Mouse (Mus musculus) neural tube, embryonic 12.5 days (tissue): ENCODE data around the gene Cited2. TPM values are rescaled to one million over a fixed set of nuclear protein-coding genes. Genes with fewer than 3 reads are reported as not detected.

Experiments used
- ATAC-seq: fragments of 200-750 bp; cut with Nextera tagmentation; 2 replicates; pipeline ENCODE4 v1.8.0; 2017; ENCODE audit warnings: low read depth, mild to moderate bottlenecking, moderate TSS enrichment, moderate library complexity; ENCODE audit not compliant: low FRiP score
- H3K27ac ChIP-seq: fragments of 300-500 bp; sonication (generic); 2 replicates; pipeline ENCODE4 v1.5.1; 2016
- H3K27me3 ChIP-seq: fragments of 300-500 bp; sonication (generic); replicated peaks from 2 replicates; pipeline ENCODE4 v1.6.1; 2016; ENCODE audit warnings: mild to moderate bottlenecking
- H3K36me3 ChIP-seq: fragments of 300-500 bp; sonication (generic); 2 replicates; pipeline ENCODE4 v1.6.1; 2016; ENCODE audit warnings: mild to moderate bottlenecking
- H3K4me1 ChIP-seq: fragments of 300-500 bp; sonication (generic); 2 replicates; pipeline ENCODE4 v1.6.1; 2016
- H3K4me2 ChIP-seq: fragments of 300-500 bp; sonication (generic); replicated peaks from 2 replicates; pipeline ENCODE4 v1.6.1; 2016; ENCODE audit warnings: mild to moderate bottlenecking
- H3K4me3 ChIP-seq: fragments of 300-500 bp; sonication (generic); 2 replicates; pipeline ENCODE4 v1.5.1; 2016
- H3K9ac ChIP-seq: fragments of 300-500 bp; sonication (generic); 2 replicates; pipeline ENCODE4 v1.6.1; 2016; ENCODE audit warnings: mild to moderate bottlenecking
- H3K9me3 ChIP-seq: fragments of 300-500 bp; sonication (generic); 2 replicates; pipeline ENCODE4 v1.6.1; 2016; ENCODE audit warnings: mild to moderate bottlenecking
- WGBS: fragments of 180-500 bp; shearing (Covaris S2); methylation state at CpG from one replicate; pipeline ENCODE4 v1.1.7; 2016; 5-methylcytosine and 5-hydroxymethylcytosine counted together
- polyA plus RNA-seq: library from polyadenylated mRNA; unstranded; fragments of >200 nt; fragmentation: Nextera tagmentation; extraction: Ambion mirVana; gene quantifications from 2 replicates; pipeline ENCODE4 v1.2.1, GENCODE M21; 2016

The Cited2 gene
- polyA plus RNA-seq, 1 experiment from 2014 or later = 102 TPM

DNA sequence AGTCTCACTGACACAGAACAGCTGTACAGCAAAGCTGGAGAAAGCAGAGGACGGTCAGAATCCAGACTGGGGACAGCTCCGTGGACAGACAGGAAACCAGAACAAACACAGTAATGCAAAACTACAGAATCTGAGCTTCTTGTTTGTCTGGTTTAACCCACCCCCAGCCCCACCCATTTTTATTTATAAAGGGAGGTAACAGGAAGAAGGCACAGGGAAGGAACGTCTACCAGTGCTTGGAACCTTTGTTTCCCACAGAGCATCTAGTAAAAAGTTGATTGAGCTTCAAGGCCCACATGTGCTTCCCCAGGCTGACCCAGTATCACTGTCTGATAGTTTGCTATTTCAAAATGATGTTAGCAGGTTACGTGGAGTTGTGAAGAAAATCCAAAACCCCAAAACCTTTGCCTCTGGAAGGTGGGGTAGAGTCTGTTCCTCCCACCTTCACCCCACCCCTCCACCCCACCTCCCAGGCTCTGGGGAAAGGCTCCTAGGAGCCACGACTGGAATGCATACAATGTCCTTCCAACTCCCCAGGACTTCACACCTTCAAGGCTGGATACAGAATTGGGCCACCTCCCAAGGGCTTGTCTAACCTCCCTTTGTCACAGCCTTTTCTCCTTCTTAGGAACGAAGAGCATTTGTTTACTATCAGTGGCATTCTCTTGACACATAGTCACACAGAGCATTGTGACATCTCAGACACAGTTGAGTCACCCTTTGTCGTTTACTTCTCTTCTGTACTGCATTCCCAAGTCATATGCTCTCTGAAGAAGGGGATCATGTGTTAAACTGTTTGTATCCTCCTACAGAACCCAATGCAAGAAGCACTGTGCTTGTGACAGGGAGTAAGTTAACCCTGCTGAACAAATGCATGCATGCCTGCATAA lies 25.4 kb upstream of the Cited2 start:
- Histone ChIP-seq H3K4me2 (no peak overlapping the region), H3K9ac (no peak overlapping the region), H3K9me3 (no peaks in the 10 kb centered on the region), H3K27me3 (no peaks in the 10 kb centered on the region), H3K27ac (no peak overlapping the region), H3K36me3 (no peaks in the 10 kb centered on the region), H3K4me1 (no peaks in the 10 kb centered on the region), H3K4me3 (no peak overlapping the region)
- no peak for ATAC-seq
- 68% methylated on average over 7 of the region's 7 CpGs for WGBS

DNA sequence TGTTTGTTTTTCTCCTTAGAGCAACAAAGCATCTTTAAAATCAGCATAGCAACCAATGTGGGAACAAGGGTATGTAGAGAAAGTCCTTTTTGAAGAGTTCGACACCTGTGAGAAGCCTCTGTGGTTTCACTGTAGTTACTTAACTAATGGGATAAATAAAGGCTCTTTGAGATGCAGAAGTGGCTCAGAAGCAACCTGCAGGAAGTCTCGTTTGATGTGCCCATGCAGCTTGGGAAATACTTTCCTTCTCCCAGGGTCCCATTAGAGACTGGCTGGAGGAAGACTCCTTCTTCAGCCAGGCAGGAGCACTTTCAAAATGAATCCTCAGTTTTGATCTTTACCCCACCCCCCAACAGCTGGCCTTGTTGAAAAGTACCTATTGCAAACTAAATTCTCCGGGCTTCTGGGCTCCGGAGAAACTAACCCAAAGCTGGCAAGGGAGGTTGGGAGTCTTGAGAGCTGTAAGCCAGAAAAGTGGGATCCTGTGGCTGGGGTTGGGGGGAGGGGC lies 17.5 kb upstream of the Cited2 start:
- Histone ChIP-seq H3K9ac (no peak overlapping the region), H3K27me3 (no peaks in the 10 kb centered on the region), H3K4me2 (no peak overlapping the region), H3K4me3 (no peak overlapping the region), H3K4me1 (no peaks in the 10 kb centered on the region), H3K9me3 (no peaks in the 10 kb centered on the region), H3K36me3 (no peaks in the 10 kb centered on the region), H3K27ac (no peak overlapping the region)
- WGBS = 6% methylated on average over 4 of the region's 4 CpGs
- no peak for ATAC-seq

GRCm38 (mm10) chr10:17710753-17711152 lies 12.3 kb upstream of the Cited2 start:
- Histone ChIP-seq H3K27ac (no peak overlapping the region), H3K9me3 (no peaks in the 10 kb centered on the region), H3K27me3 (no peaks in the 10 kb centered on the region), H3K4me2 (no peak overlapping the region), H3K36me3 (no peaks in the 10 kb centered on the region), H3K4me3 (no peak overlapping the region), H3K9ac (no peak overlapping the region), H3K4me1 (no peaks in the 10 kb centered on the region)
- no peak for ATAC-seq
- WGBS = 87% methylated on average over 3 of the region's 3 CpGs

DNA sequence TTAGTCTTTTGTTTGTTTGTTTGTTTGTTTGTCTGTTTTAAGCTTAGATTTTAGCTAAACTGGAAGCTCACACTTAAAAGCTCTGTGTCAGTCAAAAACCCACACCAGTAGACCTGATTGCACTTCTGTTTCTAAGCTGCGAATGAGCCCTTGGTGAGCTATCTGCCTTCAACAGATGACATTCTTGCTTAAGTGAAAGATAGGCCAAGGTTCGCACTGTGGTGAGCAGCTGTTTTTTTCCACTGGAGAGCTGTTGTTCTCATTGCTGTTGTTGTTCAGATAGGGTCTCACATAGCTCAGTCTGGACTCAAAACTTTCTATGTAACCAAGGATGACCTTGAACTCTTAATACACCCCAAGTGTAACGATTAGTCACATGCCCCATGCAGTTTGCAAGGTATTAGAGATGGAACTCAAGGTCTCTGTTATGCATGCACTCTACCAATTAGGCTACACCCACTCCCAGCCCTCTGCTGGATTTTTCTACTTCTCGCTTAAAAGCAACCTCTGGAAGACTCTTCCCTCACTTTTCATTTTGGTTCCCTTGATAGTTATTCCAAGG lies 3.9 kb upstream of the Cited2 start:
- H3K27ac ChIP-seq = no peak overlapping the region
- no peak overlapping the region for H3K4me3 ChIP-seq
- WGBS = 90% methylated on average over 4 of the region's 4 CpGs
- no peak for ATAC-seq
- no peak overlapping the region for H3K4me2 ChIP-seq
- H3K9me3 ChIP-seq = no peaks in the 10 kb centered on the region
- H3K36me3 ChIP-seq = no peaks in the 10 kb centered on the region
- H3K27me3 ChIP-seq = no peaks in the 10 kb centered on the region
- H3K4me1 ChIP-seq = no peaks in the 10 kb centered on the region
- H3K9ac ChIP-seq = no peak overlapping the region

GRCm38 (mm10) chr10:17719646-17720045 lies 3.4 kb upstream of the Cited2 start:
- no peaks in the 10 kb centered on the region for H3K27me3 ChIP-seq
- H3K9me3 ChIP-seq = no peaks in the 10 kb centered on the region
- H3K4me3 ChIP-seq = no peak overlapping the region
- no peak overlapping the region for H3K9ac ChIP-seq
- H3K4me1 ChIP-seq = no peaks in the 10 kb centered on the region
- no peak for ATAC-seq
- 94% methylated on average over 5 of the region's 5 CpGs for WGBS
- H3K27ac ChIP-seq = no peak overlapping the region
- no peaks in the 10 kb centered on the region for H3K36me3 ChIP-seq
- H3K4me2 ChIP-seq = no peak overlapping the region

DNA sequence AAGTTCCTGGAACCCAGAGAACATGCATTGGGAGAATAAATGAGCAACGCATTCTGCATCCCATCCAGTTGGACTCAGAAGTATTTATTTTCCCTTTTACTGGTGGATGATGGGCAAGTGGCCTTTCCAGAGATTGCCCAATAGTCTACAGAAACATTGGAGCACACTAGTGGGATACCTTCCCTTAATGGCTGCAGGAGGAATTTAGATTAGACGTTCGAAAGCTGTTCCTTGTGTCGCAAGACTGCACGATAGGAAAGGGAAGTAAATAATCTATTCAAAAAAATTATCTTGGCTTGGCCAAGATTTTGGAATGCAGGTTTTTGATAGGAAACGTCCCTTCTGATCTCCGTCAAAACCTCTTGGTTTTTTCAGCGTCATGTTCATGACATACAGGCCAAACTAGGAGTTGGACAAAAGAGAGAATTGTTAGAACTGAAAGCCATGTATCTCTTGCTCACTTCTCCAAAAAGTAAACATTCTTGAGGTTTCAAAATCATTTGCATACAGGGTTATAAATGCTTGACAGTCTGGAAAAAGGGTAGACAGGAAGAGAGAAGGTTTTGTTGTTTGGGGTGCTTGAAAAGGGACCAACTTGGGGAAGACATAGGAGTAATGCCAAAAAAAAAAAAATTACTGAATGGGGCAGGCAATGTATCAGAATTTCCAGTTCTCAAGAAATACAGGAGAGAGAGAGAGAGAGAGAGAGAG lies 2.0 kb upstream of the Cited2 start:
- WGBS = 85% methylated on average over 8 of the region's 8 CpGs
- no peak for ATAC-seq

GRCm38 (mm10) chr10:17721602-17722121 lies 1.4 kb upstream of the Cited2 start:
- peaks cover 11% of the 10 kb centered on the region; the same call in 1 of the 2 replicates for H3K4me1 ChIP-seq
- ATAC-seq = 0 out of 2 replicates have a peak, but pooled peaks have one; percentile 0
- WGBS = 1% methylated on average over 21 of the region's 21 CpGs
- H3K4me2 ChIP-seq = peak overlapping the region; percentile 68
- no peaks in the 10 kb centered on the region for H3K9me3 ChIP-seq
- no peaks in the 10 kb centered on the region for H3K36me3 ChIP-seq
- peak overlapping the region; percentile 87 for H3K4me3 ChIP-seq
- no peaks in the 10 kb centered on the region for H3K27me3 ChIP-seq
- H3K27ac ChIP-seq = peak overlapping the region; percentile 87
- peak overlapping the region; percentile 71 for H3K9ac ChIP-seq

More for the DNA sequence above, 2.0 kb upstream of the Cited2 start:
- Histone ChIP-seq H3K4me1 (peaks cover 5% of the 10 kb centered on the region; the same call in 1 of the 2 replicates), H3K27me3 (no peaks in the 10 kb centered on the region), H3K9ac (no peak overlapping the region), H3K9me3 (no peaks in the 10 kb centered on the region), H3K27ac (peak overlapping the region; percentile 87; the same call in 1 of the 2 replicates), H3K4me2 (peak overlapping the region; percentile 68), H3K36me3 (no peaks in the 10 kb centered on the region), H3K4me3 (peak overlapping the region; percentile 87; the same call in 1 of the 2 replicates)

DNA sequence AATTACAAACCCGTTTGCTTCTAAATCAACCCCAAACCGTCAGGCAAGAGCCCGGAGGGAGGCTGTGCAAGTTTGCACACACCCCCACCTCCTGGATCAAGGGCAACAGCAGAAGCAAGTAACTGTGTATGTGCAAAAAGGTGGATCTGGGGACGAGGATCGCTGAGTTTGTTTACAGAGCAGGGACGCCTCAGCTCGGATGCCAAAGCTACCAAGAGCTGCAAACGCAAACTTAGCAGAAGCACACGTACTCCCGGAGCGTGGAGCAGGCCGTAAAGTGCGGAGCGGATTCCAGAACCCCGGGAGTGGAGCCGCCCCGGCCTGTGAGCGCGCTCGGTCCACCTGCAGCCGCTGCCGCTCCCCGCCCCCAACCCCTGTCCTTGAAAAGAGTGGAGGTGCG lies 860 bp upstream of the Cited2 start:
- peak overlapping the region; percentile 87 for H3K4me3 ChIP-seq
- H3K9me3 ChIP-seq = no peaks in the 10 kb centered on the region
- peak overlapping the region; percentile 71 for H3K9ac ChIP-seq
- no peaks in the 10 kb centered on the region for H3K27me3 ChIP-seq
- H3K4me2 ChIP-seq = peak overlapping the region; percentile 68
- peak; percentile 78 for ATAC-seq
- H3K27ac ChIP-seq = peak overlapping the region; percentile 87
- peaks cover 16% of the 10 kb centered on the region for H3K4me1 ChIP-seq
- WGBS = under 1% methylated on average over 24 of the region's 24 CpGs
- H3K36me3 ChIP-seq = no peaks in the 10 kb centered on the region

- peak overlapping the region; percentile 100 for H3K27ac ChIP-seq
- H3K9ac ChIP-seq = peak overlapping the region; percentile 98
- WGBS = under 1% methylated on average over 30 of the region's 30 CpGs
- H3K27me3 ChIP-seq = no peaks in the 10 kb centered on the region
- ATAC-seq = peak; percentile 57
- H3K9me3 ChIP-seq = no peaks in the 10 kb centered on the region
- H3K4me2 ChIP-seq = peak overlapping the region; percentile 68
- H3K4me3 ChIP-seq = peak overlapping the region; percentile 87
- peaks cover 23% of the 10 kb centered on the region for H3K4me1 ChIP-seq
- H3K36me3 ChIP-seq = no peaks in the 10 kb centered on the region
Measured at GRCm38 (mm10) chr10:17723421-17723841, 413 bp downstream of the Cited2 start.

GRCm38 (mm10) chr10:17723871-17724741 lies 1.1 kb downstream of the Cited2 start:
- H3K4me2 ChIP-seq = peak overlapping the region; percentile 68
- no peaks in the 10 kb centered on the region for H3K9me3 ChIP-seq
- peaks cover 23% of the 10 kb centered on the region for H3K4me1 ChIP-seq
- ATAC-seq = peak; percentile 30
- peak overlapping the region; percentile 87 for H3K4me3 ChIP-seq
- H3K27ac ChIP-seq = peak overlapping the region; percentile 100
- under 1% methylated on average over 65 of the region's 65 CpGs for WGBS
- H3K9ac ChIP-seq = peak overlapping the region; percentile 98
- H3K36me3 ChIP-seq = no peaks in the 10 kb centered on the region
- no peaks in the 10 kb centered on the region for H3K27me3 ChIP-seq

GRCm38 (mm10) chr10:17725037-17725584 lies 2.1 kb downstream of the Cited2 start:
- 23% methylated on average over 8 of the region's 8 CpGs for WGBS
- H3K9me3 ChIP-seq = no peaks in the 10 kb centered on the region
- no peaks in the 10 kb centered on the region for H3K27me3 ChIP-seq
- H3K9ac ChIP-seq = peak overlapping the region; percentile 26; the same call in 1 of the 2 replicates
- H3K4me1 ChIP-seq = peaks cover 23% of the 10 kb centered on the region
- H3K4me3 ChIP-seq = peak overlapping the region; percentile 87
- H3K27ac ChIP-seq = no peak overlapping the region
- H3K4me2 ChIP-seq = peak overlapping the region; percentile 68
- no peaks in the 10 kb centered on the region for H3K36me3 ChIP-seq
- no peak for ATAC-seq
